Mouse (Mus musculus) NIH3T3 (cell line): ENCODE results near the gene Gcdh.
A peak's percentile ranks its signal among the peaks of the same experiment; 100 is the strongest.

Experiments
- DNase-seq: peaks from one replicate; pipeline ENCODE4 v3.0.0-alpha.2; 2012; ENCODE audit warnings: low read depth

Gcdh gene

GRCm38 (mm10) chr8:84872309-84872965 is 21.3 kb downstream of the Gcdh start:
- DNase-seq, result no peak

DNA sequence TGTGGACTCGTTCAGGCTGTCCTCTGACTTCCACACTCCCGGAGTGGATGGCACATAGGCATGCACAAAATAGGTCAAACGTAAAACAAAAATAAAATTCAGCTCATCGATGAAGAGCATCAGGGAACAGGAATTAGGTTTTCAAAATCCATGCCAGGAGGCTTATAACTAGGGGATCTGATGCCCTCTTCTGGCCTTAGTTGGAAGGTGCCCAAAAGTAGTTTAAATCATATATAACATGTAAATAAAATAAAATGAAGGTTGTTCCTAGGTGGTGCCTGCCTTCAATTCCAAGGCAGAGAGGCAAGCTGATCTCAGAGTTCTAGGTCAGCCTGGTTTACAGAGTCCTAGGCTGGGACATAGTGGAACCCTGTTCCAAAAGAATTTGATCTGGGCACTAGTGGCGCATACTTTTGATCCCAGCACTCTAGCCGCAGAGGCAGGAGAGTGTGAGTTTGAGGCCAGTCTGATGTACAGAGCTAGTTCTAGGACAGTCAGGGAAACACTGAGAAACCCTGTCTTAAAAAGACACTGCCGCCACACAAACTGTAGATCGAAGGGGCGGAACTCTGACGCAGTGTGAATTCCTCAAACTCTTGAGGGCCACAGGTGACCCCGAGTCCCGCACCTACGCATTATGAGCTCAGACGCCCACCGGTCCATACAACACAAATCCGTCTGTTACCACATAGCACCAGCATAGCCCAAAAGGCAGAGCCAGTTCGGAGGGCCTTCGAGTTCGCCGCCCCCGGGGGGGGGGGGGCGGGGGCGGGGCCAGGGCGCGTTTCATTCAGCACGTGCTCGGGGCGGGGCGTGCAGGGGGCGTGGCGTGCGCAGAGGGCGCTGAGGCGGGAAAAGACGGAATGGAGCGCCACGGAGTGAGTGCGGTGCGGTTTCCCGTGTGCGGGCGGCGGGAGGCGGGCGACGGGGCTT is 22.1 kb downstream of the Gcdh start, which contains the start of gene Syce2:
Gene Syce2 (plus strand): TSS at position 736 of the 933 bp plus-strand sequence.
- peak; percentile 26 for DNase-seq

DNA sequence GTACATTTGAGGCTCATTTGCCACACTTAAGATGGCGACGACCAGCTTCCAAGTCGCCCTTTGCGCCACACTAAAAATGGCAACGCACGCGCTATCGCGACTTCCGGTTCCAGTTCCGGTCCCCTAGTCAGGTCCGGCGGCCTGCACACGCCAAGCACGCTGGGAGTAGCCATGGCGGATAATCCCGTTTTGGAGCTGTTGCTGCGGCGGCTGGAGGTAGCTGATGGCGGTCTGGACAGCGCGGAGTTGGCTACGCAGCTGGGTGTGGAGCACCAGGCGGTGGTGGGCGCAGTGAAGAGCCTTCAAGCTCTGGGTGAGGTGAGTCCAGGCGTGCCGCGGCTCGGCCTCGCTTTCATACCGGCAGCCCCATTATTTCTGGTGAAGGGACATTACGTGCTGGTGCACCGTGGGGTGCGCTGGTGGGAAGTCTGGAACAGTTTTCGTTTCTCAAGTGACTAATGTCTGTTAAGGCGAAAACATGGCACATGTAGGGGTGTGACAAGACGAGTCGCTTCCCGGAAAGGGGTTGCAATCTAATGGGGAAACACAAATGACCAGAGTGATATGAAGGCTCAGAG is 36.8 kb downstream of the Gcdh start, which contains the start of gene Farsa:
Gene Farsa (plus strand): TSS at position 126 of the 578 bp plus-strand sequence.
- peak; percentile 97 for DNase-seq

DNA sequence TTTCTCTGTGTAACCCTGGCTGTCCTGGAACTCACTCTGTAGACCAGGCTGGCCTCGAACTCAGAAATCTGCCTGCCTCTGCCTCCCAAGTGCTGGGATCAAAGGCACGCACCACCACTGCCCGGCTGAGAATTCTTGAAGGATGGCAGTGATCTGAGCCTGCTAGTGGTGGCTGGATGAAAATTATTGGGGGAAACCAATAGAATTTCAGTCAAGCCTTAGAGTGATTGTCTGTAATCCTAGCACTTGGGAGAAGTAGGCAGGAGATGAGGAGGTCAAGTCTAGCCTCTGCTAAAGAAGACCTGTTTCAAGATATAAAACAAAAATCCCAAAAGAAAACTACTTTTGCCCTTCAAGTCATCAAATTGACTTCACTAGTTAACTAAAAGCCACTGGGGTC is 37.3 kb downstream of the Gcdh start:
- DNase-seq, result no peak

DNA sequence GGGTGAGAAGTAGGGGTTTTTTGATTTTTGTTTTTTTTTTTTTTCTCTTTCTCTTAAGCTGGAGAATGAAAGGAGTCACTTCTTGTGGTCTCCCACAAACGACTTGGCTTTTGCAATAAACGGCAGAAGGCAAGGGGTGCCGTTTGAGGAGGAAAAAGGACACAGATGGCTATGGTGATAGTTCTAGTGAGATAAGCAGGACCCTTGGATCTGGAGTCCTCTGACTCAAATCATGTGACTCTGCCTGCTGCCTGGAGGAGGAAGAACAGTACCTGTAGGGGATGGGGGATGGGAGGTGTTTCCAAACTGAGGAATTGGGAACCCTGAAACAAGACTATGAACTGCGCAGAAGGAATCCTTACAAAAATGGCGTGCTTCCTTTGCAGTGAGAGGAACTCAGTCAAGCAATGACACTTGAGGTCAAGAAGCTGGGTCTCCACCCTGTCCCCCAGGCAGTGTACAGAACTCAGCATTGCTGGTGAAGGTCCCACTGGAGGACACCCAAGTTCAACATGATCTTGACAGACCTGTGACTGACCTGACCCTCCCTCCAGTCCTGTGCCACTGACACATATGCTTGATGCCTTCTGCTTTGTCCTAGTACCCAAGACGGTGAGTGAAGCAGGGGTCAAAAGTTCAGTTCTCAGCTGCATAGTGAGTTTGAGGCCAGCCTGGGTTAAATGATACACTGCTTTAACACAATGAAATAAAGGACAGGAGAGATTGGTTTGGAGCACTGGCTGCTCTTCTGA is 45.9 kb downstream of the Gcdh start:
- peak; percentile 27 for DNase-seq

GRCm38 (mm10) chr8:84846722-84847572 is 46.8 kb downstream of the Gcdh start, which contains the start of gene Calr:
TSS of gene Calr (minus strand) at chr8:84846934.
- DNase-seq, result peak; percentile 99

GRCm38 (mm10) chr8:84846094-84846721 is 47.5 kb downstream of the Gcdh start:
- DNase-seq, result no peak

DNA sequence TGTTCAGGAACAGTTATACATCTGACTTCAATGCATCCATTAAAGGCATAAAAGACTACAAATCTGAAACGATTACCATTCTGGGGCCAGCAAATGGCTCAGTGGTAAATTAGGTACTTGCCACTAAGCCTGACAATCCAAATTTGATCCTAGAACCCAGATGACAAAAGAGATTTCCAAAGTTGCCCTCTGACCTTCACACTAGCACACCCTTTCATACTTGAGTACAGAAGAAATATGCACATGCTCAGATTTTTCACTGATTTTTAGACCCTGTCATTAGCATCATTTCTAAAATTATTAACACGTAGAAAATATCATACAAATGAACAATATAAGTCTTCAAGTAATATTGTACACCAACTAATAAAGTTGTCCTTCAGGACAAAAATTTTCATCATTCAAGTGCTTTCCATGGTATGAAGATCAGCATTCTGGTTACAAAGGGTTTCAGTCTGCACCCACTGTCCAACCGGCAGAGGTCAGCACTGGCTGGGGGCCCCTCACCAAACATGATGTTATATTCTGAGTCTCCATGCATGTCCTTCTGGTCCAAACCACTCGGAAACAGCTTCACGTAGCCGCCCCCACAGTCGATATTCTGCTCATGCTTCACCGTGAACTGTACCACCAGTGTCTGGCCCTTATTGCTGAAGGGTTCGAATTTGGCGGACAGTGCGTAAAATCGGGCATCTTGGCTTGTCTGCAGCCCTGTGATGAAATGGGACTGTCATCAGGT is 48.2 kb downstream of the Gcdh start:
- DNase-seq, result peak; percentile 72

GRCm38 (mm10) chr8:84844397-84845070 is 49.2 kb downstream of the Gcdh start:
- DNase-seq, result no peak

GRCm38 (mm10) chr8:84841514-84841913 is 52.2 kb downstream of the Gcdh start:
- DNase-seq, result no peak

DNA sequence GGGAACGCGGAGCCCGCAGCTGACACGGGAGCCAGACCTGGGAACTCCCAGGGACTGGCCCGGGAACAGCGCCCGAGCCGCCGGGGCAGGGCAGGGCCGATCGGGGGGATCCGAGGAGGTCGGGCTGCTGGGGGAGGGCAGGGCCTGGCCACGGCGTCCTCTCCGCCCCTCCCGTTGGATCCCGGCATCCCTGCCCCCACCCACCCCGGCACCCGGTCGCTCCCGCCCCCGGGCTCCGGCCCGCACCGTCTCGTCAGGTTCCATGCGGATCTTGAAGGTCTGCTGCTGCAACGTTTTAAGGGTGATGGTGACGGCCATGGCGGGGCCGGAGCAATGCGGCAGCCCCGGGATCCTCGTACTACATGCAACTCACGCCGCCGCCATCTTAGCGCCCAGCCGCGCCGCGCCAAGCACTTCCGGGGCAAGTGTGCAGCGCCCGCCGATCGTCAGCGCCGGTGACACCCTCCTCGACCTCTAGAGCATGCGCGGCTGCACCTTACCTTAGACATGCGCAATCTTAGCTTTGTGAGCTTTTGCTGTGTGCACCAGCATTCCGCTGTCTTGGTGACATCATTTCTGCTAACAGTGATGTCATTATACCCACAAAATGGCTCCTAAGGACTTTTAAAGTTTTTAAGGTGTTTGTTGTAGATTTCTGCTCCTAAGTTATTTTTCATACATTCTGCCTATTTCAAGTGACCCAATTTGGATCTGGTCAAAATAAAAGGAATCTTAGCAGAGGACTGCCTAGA is 53.3 kb downstream of the Gcdh start, which contains the start of gene Rad23a:
Gene Rad23a (minus strand): TSS at position 418 of the 752 bp plus-strand sequence.
- peak; percentile 96 for DNase-seq

- DNase-seq, result no peak
These were observed 53.9 kb downstream of the Gcdh start for GRCm38 (mm10) chr8:84839875-84840247.

- no peak for DNase-seq
These were observed 54.3 kb downstream of the Gcdh start for GRCm38 (mm10) chr8:84839411-84839810.

DNA sequence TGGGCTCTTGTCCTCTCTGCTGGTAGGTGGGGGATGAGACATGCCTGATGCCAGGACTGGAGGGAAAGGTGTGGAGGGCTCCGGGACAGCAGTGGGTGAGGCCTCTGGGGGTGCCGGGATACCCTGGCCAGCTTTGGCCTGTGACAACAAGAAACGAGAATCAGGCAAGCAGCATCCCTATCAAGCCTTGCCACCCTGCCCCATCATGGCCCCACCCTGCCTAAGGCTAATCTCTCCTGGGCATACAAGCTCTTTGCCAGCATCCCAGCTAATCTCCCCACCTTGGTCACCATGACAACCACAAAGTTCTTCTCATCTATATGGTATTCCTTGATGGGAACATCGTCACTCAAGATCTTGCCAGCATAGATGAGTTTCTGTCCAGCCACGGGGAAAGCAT is 55.2 kb downstream of the Gcdh start:
- DNase-seq, result no peak

GRCm38 (mm10) chr8:84837912-84838470 is 55.7 kb downstream of the Gcdh start:
- no peak for DNase-seq

DNA sequence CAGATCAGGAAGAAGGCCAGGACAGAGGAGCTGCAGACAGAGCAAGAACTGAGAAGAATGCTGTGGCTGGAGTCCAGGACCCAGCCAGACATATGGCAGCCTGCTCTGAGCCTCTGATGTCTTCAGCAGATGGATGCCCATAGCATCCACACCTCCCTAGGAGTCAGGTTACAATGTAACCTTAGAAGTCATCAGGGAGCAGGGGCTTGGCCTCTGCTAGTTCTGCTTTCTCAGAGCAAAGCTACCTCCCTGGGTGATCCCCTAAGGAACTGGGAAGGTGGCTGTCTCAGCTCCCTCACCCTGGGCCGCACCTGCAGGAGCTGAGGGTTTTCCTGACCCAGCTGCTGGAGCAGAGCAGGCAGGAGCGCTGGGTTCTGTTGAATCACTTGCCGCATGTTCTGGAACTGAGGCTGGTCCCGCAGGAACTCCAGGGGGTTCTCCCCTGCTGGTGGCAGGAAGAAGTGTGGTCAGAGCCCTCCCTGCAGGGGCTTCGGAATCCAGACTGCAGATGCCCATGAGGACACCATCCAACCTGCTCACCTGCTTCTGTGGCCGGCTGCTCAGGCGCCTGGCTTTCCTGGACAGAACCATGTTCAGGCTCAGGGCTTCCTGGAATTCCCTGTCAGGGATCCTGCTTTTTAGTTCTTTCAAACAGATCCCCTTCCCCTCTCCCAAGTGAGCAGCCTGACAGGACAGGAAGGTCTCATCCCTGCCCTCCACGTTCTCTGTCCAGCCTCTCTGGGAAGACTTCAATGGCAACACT is 56.4 kb downstream of the Gcdh start:
- DNase-seq, result no peak
